Mouse (Mus musculus) liver, adult 2 months (tissue): ENCODE data around the gene Eif3k. TPM values are rescaled to one million over a fixed set of nuclear protein-coding genes. Genes with fewer than 3 reads are reported as not detected.
A peak's percentile ranks its signal among the peaks of the same experiment; 100 is the strongest.

ENCODE experiments used
- DNase-seq: peaks from one replicate; pipeline ENCODE4 v3.0.0-alpha.2; 2011; ENCODE audit warnings: low read depth, low spot score; ENCODE audit errors: extremely low read depth
- H3K27ac ChIP-seq: fragments of 200-500 bp; replicated peaks from 2 replicates; pipeline ENCODE4 v1.5.1; 2012; ENCODE audit warnings: low read depth, mild to moderate bottlenecking, control low read depth, inconsistent platforms, low read length; ENCODE audit not compliant: insufficient read depth
- H3K27me3 ChIP-seq: fragments of 200-500 bp; 2 replicates; pipeline ENCODE4 v1.6.1; 2012; ENCODE audit warnings: mild to moderate bottlenecking, moderate library complexity, low read length, inconsistent platforms; ENCODE audit not compliant: control insufficient read depth, insufficient read depth
- H3K36me3 ChIP-seq: fragments of 200-500 bp; 2 replicates; pipeline ENCODE4 v1.6.1; 2012; ENCODE audit warnings: low read length, inconsistent platforms; ENCODE audit not compliant: control insufficient read depth, insufficient read depth
- H3K4me1 ChIP-seq: fragments of 200-500 bp; 2 replicates; pipeline ENCODE4 v1.6.1; 2011; ENCODE audit warnings: low read length; ENCODE audit not compliant: control insufficient read depth, insufficient read depth
- H3K4me3 ChIP-seq: fragments of 200-500 bp; 2 replicates; pipeline ENCODE4 v1.5.1; 2011; ENCODE audit warnings: low read depth, mild to moderate bottlenecking, control low read depth, low read length, moderate library complexity; ENCODE audit not compliant: insufficient read depth
- H3K79me2 ChIP-seq: fragments of 200-500 bp; 2 replicates; pipeline ENCODE4 v1.6.1; 2012; ENCODE audit warnings: inconsistent platforms, mild to moderate bottlenecking, low read length, moderate library complexity; ENCODE audit not compliant: control insufficient read depth, insufficient read depth
- H3K9ac ChIP-seq: fragments of 200-500 bp; 2 replicates; pipeline ENCODE4 v1.6.1; 2012; ENCODE audit warnings: low read depth, mild to moderate bottlenecking, control low read depth, inconsistent platforms, low read length
- CTCF ChIP-seq: fragments of 200-500 bp; IDR thresholded peaks from 2 replicates; pipeline ENCODE4 v1.5.1; 2011; ENCODE audit warnings: low read depth, low read length, control low read depth
- POLR2A ChIP-seq: fragments of 200-500 bp; IDR thresholded peaks from 2 replicates; pipeline ENCODE4 v1.6.1; 2011; ENCODE audit warnings: low read length, control low read depth; ENCODE audit not compliant: insufficient read depth; ENCODE audit errors: extremely low read depth
- WGBS: fragments of 180-500 bp; shearing (Covaris S2); methylation state at CpG from one replicate; pipeline ENCODE4 v1.1.7; 2018; 5-methylcytosine and 5-hydroxymethylcytosine counted together
- polyA plus RNA-seq: library from polyadenylated mRNA; depleted of rRNA; stranded (reverse); fragments of >200 nt; gene quantifications from 2 replicates; pipeline ENCODE4 v1.2.3, GENCODE M21; 2012
- total RNA-seq: library from RNA; depleted of rRNA; stranded (reverse); fragments of >200 nt; gene quantifications from 2 replicates; pipeline ENCODE4 v1.2.3, GENCODE M21; 2014

The Eif3k gene
- total and polyA plus RNA-seq, 2 experiments = 64.8 to 91.2 TPM

- no peaks in the 10 kb centered on the region for H3K27me3 ChIP-seq
- H3K36me3 ChIP-seq = no peaks in the 10 kb centered on the region; the same call in 1 of the 2 replicates
- no peak overlapping the region for H3K4me3 ChIP-seq
- H3K79me2 ChIP-seq = peaks cover 9% of the 10 kb centered on the region
- H3K4me1 ChIP-seq = peaks cover 17% of the 10 kb centered on the region; the same call in 1 of the 2 replicates
- no peak for DNase-seq
- H3K27ac ChIP-seq = no peak overlapping the region
- TF ChIP-seq CTCF (no peak), POLR2A (no peak)
- no peak overlapping the region for H3K9ac ChIP-seq
- 91% methylated on average over 4 of the region's 5 CpGs for WGBS
Observed at GRCm38 (mm10) chr7:28966181-28966580, 15.5 kb downstream of the Eif3k start.

GRCm38 (mm10) chr7:28965346-28965840, 16.3 kb downstream of the Eif3k start:
- WGBS = 44% methylated on average over 5 of the region's 5 CpGs
- peaks cover 15% of the 10 kb centered on the region for H3K79me2 ChIP-seq
- no peak overlapping the region for H3K4me3 ChIP-seq
- H3K4me1 ChIP-seq = peaks cover 20% of the 10 kb centered on the region
- H3K36me3 ChIP-seq = no peaks in the 10 kb centered on the region
- TF ChIP-seq CTCF (no peak), POLR2A (no peak)
- H3K9ac ChIP-seq = no peak overlapping the region
- peak; percentile 72 for DNase-seq
- no peaks in the 10 kb centered on the region for H3K27me3 ChIP-seq
- H3K27ac ChIP-seq = no peak overlapping the region

- 98% methylated on average over 3 of the region's 3 CpGs for WGBS
- DNase-seq = no peak
- TF ChIP-seq POLR2A (no peak), CTCF (no peak)
- Histone ChIP-seq H3K4me3 (no peak overlapping the region), H3K27me3 (no peaks in the 10 kb centered on the region), H3K36me3 (no peaks in the 10 kb centered on the region), H3K79me2 (peaks cover 18% of the 10 kb centered on the region), H3K4me1 (peaks cover 14% of the 10 kb centered on the region), H3K27ac (no peak overlapping the region), H3K9ac (no peak overlapping the region)
Observed at GRCm38 (mm10) chr7:28963399-28963923, 18.2 kb downstream of the Eif3k start.

- Histone ChIP-seq H3K4me3 (peak within 1 kb of the TSS; percentile 79), H3K27ac (peak within 1 kb of the TSS; percentile 93), H3K27me3 (no peaks in the 10 kb centered on the region), H3K9ac (peak within 1 kb of the TSS; percentile 94), H3K4me1 (peaks cover 22% of the 10 kb centered on the region), H3K79me2 (peaks cover 22% of the 10 kb centered on the region), H3K36me3 (no peaks in the 10 kb centered on the region)
- TF ChIP-seq POLR2A (peak; percentile 99), CTCF (no peak)
- under 1% methylated on average over 76 of the region's 76 CpGs for WGBS
- peak; percentile 73 for DNase-seq
Observed at GRCm38 (mm10) chr7:28961927-28962670, 19.6 kb downstream of the Eif3k start, which contains the start of gene Actn4. Gene Actn4 (minus strand): TSS chr7:28962340.

GRCm38 (mm10) chr7:28961584-28961926, 20.1 kb downstream of the Eif3k start:
- no peak for TF ChIP-seq POLR2A
- no peak for TF ChIP-seq CTCF
- WGBS = under 1% methylated on average over 7 of the region's 7 CpGs
- Histone ChIP-seq H3K79me2 (peaks cover 22% of the 10 kb centered on the region), H3K4me3 (peak overlapping the region; percentile 79), H3K4me1 (peaks cover 25% of the 10 kb centered on the region), H3K27me3 (no peaks in the 10 kb centered on the region), H3K36me3 (no peaks in the 10 kb centered on the region), H3K9ac (peak overlapping the region; percentile 94), H3K27ac (peak overlapping the region; percentile 93)
- DNase-seq = no peak
